Mouse (Mus musculus) gastrocnemius, postnatal 14 days (tissue): ENCODE results near the gene Olfr710. TPM values are rescaled to one million over a fixed set of nuclear protein-coding genes. Genes with fewer than 3 reads are reported as not detected.
"Not testable (repeated sequence)": the region's sequence is repeated elsewhere in the genome, so short reads cannot be mapped to it uniquely, and the experiment has no call there.

ENCODE experiments used
- DNase-seq: peaks from one replicate; pipeline ENCODE4 v3.0.0; 2021; ENCODE audit warnings: mixed read lengths
- intact Hi-C: fragments of 180-260 bp; cut with DNase I; formaldehyde crosslinking; loops from one replicate; pipeline ENCODE4 v1.15.1; 2025; ENCODE audit warnings: low total_unique reads
- long read RNA-seq, 2 experiments: library from polyadenylated mRNA; stranded (forward); transcript quantifications; one replicate each; pipeline ENCODE4 v2.0.0; 2021
- total RNA-seq, 2 experiments: library from RNA; stranded (reverse); gene quantifications; 2 replicates each; pipeline ENCODE4 v1.2.3; 2021

Olfr710 gene
- not detected for total RNA-seq
- long read RNA-seq, experiment 1, result 0 reads
- long read RNA-seq, experiment 2, result 0 reads

DNA sequence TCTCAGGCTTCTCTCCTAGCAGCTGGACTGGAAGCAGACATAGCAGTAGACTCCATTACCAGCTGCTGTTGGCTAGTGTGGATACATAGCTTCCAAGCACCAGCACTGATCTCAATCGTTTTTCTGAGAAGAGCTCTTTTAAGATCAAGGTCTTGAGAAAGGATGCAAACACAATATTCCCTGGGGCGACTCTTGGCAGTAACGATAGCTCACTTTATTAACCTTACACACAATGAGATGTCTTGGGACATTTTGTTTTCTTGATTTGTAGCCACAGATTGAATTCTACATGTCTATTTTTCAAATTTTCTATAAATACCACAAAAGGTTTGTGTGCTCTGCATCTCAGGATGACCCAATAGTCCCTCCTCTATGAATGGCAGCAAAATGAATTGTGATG lies at the start of gene Olfr710:
TSS of gene Olfr710 (minus strand) at position 101 of the 400 bp plus-strand sequence.
- intact Hi-C loops, result no loop called here
- no peak for DNase-seq

DNA sequence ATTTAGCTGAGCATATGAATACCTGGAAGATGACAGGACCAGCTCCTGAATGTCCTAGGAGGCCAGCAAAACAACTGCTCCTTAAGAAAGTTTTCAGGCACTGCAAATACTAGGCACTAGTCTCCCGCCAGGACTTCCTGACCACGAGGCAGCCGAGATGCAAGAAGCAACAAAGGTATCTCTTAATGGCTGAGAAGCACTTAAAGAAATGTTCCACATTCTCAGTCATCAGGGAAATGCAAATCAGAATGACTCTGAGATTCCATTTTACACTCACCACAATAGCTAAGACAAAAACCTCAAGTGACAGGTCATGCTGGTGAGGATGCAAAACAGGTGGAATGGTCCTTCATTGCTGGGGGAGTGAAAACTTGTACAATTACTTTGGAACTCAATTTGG lies 37.1 kb upstream of the Olfr710 start:
- intact Hi-C loops, result no loop called here
- no peak for DNase-seq

DNA sequence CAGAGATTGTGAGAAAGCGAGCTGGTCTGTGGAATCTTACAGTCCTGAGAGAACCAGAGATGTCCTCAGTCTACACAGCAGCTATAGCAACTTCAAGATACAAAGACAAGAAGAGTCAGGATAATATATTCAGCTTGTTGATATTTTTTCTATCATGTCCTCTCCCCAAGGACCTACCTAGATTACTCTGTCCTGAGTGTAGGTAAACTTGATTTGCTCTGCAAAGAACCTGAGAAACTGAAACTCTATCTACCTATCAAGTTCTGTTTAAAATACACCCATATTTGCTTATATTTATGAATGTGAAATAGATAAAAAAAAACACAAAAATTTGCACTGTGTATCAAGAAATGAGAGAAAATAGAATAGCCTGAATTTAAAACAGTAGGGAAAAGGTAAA lies 27.2 kb upstream of the Olfr710 start, which contains the start of gene Olfr711:
TSS of gene Olfr711 (minus strand) at position 101 of the 400 bp plus-strand sequence.
- intact Hi-C loops, result no loop called here
- no peak for DNase-seq

DNA sequence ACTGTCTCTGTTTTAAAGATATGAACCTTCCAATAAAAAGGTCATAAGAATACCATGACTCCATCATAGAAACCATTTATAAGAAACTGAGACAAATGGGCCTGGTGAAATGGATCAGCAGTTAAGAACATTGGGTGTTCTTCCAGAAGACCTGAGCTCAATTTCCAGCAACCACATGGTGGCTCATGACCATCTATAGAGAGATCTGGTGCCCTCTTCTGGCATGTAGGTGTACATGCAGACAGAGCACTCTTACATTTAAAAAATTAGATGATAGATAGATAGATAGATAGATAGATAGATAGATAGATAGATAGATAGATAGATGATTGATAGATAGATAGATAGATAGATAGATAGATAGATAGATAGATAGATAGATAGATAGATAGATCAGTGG lies 19.4 kb upstream of the Olfr710 start:
- DNase-seq, intact Hi-C loops: not testable (repeated sequence)

DNA sequence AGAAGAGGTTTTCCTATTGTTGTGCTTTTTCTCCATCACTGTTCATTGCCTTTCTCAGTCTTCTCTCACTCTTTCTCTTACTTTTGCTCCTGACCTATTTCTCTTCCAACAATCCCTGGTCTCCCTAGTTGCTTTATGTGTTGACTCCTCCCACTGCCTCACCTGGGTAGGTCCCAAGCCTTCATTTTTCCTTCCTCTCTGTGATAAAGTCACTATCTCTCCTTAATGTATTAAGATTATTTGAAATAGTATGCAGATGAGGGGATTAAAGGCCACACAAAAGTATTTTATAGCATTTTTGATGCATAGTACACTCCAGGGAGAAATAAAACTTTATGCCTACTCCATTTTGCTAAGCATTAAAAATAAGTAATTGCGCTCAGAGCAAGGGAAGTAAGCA lies 15.7 kb upstream of the Olfr710 start, which contains the start of gene Olfr6:
TSS of gene Olfr6 (minus strand) at position 101 of the 400 bp plus-strand sequence.
- intact Hi-C loops, result no loop called here

DNA sequence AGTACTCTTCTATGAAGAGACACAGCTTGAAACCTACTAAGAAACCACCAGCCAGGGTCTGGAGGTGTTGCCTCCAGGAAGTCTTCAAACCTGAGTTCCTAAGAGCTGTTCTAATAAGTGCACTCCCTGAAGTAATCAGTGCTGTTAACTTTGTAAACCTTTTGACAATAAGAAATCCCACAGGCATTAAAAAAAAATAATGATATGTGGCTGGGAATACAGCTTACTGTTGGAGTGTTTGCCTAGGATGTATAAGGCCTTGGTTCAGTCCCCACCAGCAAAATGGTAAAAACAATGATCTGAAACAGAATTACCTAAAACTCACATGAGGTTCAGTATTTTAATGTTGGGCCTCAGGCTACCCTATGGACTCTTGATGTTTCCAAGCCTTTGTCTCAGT lies 16.0 kb downstream of the Olfr710 start, which contains the start of gene Olfr709-ps1:
TSS of gene Olfr709-ps1 (minus strand) at position 101 of the 400 bp plus-strand sequence.
- DNase-seq, result no peak
- intact Hi-C loops, result no loop called here

More for the DNA sequence above, 15.7 kb upstream of the Olfr710 start, which contains the start of gene Olfr6:
- no peak for DNase-seq

DNA sequence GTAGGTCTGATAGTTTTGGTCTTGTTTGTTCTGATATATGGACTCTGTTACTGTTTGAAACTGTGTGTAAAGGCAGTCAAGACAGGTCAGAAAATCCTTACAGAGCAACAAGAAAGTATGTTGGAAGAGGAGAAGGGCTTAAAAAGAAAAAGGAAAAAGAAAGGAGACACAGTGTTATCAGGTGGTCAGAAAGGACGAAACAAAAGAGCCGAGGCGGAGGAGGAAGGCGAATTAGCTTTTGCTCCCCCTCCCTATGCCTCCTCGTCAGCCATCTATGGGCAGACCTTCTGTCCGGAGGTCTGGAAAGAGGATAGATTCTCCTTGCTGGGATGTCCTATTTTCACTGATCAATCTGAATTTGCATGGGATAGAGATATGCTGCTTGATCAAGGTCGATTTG lies 27.2 kb downstream of the Olfr710 start:
- intact Hi-C loops, DNase-seq: not testable (repeated sequence)

DNA sequence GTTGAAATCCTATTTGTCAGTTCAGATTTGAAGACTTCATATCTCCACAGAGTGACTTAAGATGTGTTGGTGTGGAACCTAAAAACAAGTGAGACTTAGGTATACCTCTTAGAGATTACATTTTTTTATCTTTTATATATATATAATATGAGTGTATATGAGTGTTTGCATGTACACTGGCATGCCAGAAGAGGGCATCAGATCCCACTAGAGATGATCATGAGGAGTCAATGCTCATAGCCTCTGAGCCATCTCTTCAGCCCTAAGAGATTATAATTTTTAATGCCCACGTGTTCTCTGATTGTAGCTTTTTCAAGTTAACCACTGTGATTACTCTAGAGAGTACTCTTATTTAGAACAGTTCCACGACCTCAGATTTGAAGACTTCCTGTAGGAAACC lies 40.4 kb downstream of the Olfr710 start, which contains the start of gene Olfr1532-ps1:
TSS of gene Olfr1532-ps1 (plus strand) at position 326 of the 400 bp plus-strand sequence.
- intact Hi-C loops, result no loop called here
- DNase-seq, result no peak

DNA sequence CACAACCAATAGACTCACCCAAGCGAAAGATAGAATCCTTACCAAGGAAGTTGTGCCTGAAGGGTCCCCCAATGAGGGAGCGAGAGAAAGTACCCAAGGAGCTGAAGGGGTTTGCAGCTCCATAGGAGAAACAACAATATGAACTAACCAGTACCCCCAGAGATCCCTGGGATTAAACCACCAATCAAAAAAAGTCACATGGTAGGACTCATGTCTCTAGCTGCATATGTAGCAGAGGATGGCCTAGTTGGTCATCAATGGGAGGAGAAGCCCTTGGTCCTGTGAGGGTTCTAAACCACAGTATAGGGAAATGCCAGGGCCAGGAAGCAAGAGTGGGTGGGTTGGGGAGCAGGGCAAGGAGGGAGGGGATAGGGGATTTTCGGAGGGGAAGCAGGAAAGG lies 47.0 kb downstream of the Olfr710 start, which contains the start of gene Olfr707:
TSS of gene Olfr707 (minus strand) at position 101 of the 400 bp plus-strand sequence.
- intact Hi-C loops, DNase-seq: not testable (repeated sequence)

Other genes starting within 250 kb of the Olfr710 start
- not detected for gene Olfr695, start 231.9 kb downstream of the Olfr710 start, total RNA-seq
- gene Olfr697, start 205.9 kb downstream of the Olfr710 start, total RNA-seq, result not detected
- gene Olfr698, start 192.9 kb downstream of the Olfr710 start, total RNA-seq, result not detected
- not detected for gene Olfr699, start 155.1 kb downstream of the Olfr710 start, total RNA-seq
- not detected for gene Olfr700, start 139.5 kb downstream of the Olfr710 start, total RNA-seq
- gene Olfr701, start 134.2 kb downstream of the Olfr710 start, total RNA-seq, result not detected
- not detected for gene Olfr702, start 114.4 kb downstream of the Olfr710 start, total RNA-seq
- not detected for gene Olfr703, start 105.0 kb downstream of the Olfr710 start, total RNA-seq
- not detected for gene Olfr704, start 85.1 kb downstream of the Olfr710 start, total RNA-seq
- not detected for gene Olfr705, start 71.4 kb downstream of the Olfr710 start, total RNA-seq
- not detected for gene Olfr706, start 60.1 kb downstream of the Olfr710 start, total RNA-seq
- gene Olfr707, start 47.1 kb downstream of the Olfr710 start, total RNA-seq, result not detected
- gene Olfr1532-ps1, start 40.3 kb downstream of the Olfr710 start, total RNA-seq, result not detected
- gene Olfr709-ps1, start 16.1 kb downstream of the Olfr710 start, total RNA-seq, result under 1 TPM in 1 of 2 experiments, not detected in 1; 0.04 TPM
- not detected for gene Olfr6, start 15.6 kb upstream of the Olfr710 start, total RNA-seq
- gene Olfr711, start 27.1 kb upstream of the Olfr710 start, total RNA-seq, result not detected
- not detected for gene Olfr2, start 57.8 kb upstream of the Olfr710 start, total RNA-seq
- gene Olfr713, start 82.9 kb upstream of the Olfr710 start, total RNA-seq, result not detected
- gene Olfr714, start 122.7 kb upstream of the Olfr710 start, total RNA-seq, result not detected
- gene Olfr17, start 144.9 kb upstream of the Olfr710 start, total RNA-seq, result not detected
- not detected for gene Olfr715b, start 162.1 kb upstream of the Olfr710 start, total RNA-seq
- gene Olfr715, start 182.8 kb upstream of the Olfr710 start, total RNA-seq, result not detected
- not detected for gene Olfr716, start 190.0 kb upstream of the Olfr710 start, total RNA-seq
- gene Nlrp14, start 218.7 kb upstream of the Olfr710 start, total RNA-seq, result not detected